Mouse (Mus musculus) adipose tissue, adult 10 weeks (tissue): ENCODE data around the gene Stk11. TPM values are rescaled to one million over a fixed set of nuclear protein-coding genes. Genes with fewer than 3 reads are reported as not detected.

Source experiments
- polyA plus RNA-seq: library from polyadenylated mRNA; stranded (reverse); fragments of 350-450 nt; fragmentation: Illumina TruSeq; extraction: RNeasy Lipid Tissue Mini Kit (QIAGEN cat#74804); gene quantifications from one replicate; pipeline ENCODE4 v1.2.3, GENCODE M21; 2014; ENCODE audit warnings: low read depth, low replicate concordance

Gene Stk11
- 82.1 TPM for polyA plus RNA-seq

DNA sequence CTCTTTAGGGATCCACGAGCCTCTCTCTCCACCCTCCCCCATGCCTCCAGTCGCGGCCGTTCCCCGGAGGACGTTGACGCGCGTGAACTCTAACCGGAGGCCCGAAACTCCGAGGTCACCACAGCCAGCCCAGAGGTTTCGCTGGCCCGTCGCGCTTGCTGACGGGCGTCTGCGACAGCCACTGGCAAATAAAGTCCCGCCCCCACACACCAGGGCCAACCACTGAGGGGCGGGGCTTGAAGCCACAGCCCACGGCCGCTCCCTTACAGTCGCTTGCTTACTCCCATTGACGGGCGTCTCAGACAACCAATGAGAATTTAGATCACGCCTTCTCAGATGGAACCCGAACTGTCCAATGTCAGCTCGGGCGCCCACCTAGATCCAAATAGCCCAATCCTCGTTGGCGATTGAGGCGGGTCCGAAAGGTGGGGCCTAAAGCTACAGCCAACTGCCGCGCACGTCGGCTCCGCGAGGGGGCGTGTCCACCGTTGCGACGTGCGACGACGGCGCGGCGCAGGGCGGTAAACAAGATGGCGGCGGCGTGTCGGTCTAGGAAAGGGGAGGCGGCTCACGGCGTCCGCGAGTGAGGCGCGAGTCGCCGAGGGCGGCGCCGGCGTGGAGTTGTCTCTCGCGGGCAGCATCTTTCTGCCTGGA is at the start of gene Stk11:
Stk11 (plus strand) TSS at position 514 of the 654 bp plus-strand sequence.

GRCm38 (mm10) chr10:80105460-80105859 is 10.1 kb upstream of the Stk11 start, which contains the start of gene Sbno2:
Gene Sbno2 (minus strand): TSS chr10:80105571.

GRCm38 (mm10) chr10:80138553-80139438 is 23.2 kb downstream of the Stk11 start, which contains the start of gene Atp5d:
Gene Atp5d (plus strand): TSS chr10:80138632.

DNA sequence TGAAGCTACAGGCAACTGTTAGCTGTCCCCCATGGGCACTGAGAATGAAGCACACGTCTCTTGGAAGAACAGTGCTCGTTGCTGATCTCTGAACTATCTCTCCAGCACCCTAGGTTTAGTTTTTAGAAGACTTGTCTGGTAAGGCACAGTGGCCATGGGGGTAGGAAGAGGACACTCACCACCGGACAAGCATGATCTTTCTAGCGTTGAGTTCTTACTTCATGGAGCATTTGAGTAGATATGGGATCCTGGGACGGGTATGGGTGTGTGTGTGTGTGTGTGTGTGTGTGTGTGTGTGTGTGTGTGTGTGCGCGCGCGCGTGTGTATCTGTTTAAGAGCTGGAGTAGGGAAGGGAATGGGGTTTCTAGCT is 25.0 kb downstream of the Stk11 start, which contains the start of gene Cbarp:
Cbarp (minus strand) TSS at position 170 of the 370 bp plus-strand sequence.

GRCm38 (mm10) chr10:80147719-80148601 is 32.4 kb downstream of the Stk11 start, which contains the start of gene Midn:
Gene Midn (plus strand): TSS chr10:80148272.

GRCm38 (mm10) chr10:80165392-80166128 is 50.0 kb downstream of the Stk11 start, which contains the start of gene Cirbp:
Gene Cirbp (plus strand): TSS chr10:80165985.

DNA sequence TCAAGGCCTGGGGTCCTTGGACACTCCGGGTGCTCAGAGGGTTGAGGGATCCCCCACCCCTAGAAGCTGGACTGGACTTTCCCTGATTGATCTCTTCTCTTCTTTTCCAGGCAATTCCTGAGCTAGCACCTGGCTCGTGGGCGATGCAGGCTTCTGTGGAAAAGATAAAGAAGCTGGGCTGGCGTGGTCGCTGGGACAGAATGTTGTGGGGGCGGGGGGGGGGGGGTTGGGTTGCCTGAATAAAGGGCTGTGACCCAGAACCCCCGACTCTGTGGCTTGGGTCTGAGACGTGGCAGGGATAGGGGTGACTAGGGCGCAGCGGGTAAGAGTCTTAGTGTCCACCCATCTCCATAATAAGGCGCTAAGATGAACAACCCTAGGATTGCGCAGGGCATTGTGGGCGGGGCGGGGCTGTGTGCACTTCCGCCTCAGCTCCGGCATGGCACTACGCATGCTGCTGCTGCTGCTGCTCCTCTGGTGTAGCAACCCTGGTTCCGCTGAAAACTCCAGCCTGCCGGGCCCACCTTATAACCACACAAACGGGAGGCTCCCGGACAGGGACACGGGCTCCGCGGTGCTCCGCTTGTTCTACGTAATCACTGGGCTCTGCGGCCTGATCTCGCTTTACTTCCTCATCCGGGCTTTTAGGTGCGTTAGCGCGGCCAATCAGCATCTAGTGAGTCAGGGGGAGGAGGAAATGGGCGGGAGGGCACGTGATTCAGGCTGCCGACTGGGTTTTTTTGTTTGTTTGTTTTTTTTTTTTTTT is 57.1 kb downstream of the Stk11 start, which contains the start of gene 1600002K03Rik:
1600002K03Rik (plus strand) TSS at position 418 of the 766 bp plus-strand sequence.

DNA sequence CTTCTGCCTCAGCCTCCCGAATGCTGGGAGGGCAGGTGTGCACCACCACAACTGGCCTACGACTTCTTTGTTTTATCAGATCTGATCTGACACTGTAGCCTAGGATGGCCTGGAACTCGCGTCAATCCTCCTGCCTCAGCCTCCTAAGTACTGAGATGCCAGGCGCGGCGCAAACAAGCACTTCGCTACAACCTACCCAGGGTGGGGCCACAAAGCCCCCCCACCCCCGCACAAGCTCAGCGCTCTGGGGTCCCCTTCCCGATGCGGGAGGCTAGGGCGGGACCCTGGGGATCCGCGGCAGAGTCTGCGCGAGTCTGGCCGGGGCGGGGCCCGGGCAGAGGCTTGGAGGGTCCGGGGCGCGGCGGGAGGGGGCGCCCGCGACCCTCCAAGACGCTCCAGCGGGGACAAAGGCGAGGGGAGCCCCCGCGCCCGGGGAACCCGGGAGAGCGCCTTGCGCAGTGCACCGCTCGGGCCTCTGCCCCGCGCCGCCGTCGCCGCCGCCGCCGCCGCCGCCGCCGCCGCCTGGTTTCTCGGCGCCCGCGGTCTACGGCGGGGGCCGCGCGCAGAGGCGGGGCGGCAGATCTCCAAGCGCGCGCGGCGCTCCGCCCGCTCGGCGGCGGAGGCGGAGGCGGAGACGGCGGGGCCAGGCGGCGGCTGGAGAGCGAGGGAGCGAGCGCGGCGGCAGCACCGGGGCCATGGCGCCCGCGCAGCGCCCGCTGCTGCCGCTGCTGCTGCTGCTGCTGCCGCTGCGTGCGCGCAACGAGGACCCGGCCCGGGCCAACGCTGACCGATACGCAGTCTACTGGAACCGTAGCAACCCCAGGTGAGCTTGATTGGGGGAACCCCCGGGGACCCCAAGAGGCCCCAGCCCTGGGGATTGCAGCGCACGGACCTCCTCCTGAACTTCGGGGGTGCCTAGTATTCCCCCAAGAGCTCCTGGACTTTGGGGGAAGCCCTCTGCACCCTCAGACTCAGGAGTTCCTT is 63.8 kb downstream of the Stk11 start, which contains the start of gene Efna2:
Efna2 (plus strand) TSS at position 415 of the 984 bp plus-strand sequence.

Other genes starting within 250 kb of the Stk11 start
- gene Prtn3, start 241.3 kb upstream of the Stk11 start, polyA plus RNA-seq, result 14.3 TPM
- gene Plppr3, start 241.2 kb upstream of the Stk11 start, polyA plus RNA-seq, result 7.2 TPM
- 0.67 TPM for gene Elane, start 229.6 kb upstream of the Stk11 start, polyA plus RNA-seq
- gene Cfd, start 224.9 kb upstream of the Stk11 start, polyA plus RNA-seq, result 6,422 TPM
- gene Med16, start 206.9 kb upstream of the Stk11 start, polyA plus RNA-seq, result 25.6 TPM
- gene Gm26602, start 204.9 kb upstream of the Stk11 start, polyA plus RNA-seq, result not detected
- 2.7 TPM for gene Kiss1r, start 198.8 kb upstream of the Stk11 start, polyA plus RNA-seq
- 81.2 TPM for gene R3hdm4, start 194.6 kb upstream of the Stk11 start, polyA plus RNA-seq
- 4.9 TPM for gene Arid3a, start 188.8 kb upstream of the Stk11 start, polyA plus RNA-seq
- 22.5 TPM for gene Wdr18, start 155.7 kb upstream of the Stk11 start, polyA plus RNA-seq
- gene Grin3b, start 145.1 kb upstream of the Stk11 start, polyA plus RNA-seq, result not detected
- gene Tmem259, start 131.5 kb upstream of the Stk11 start, polyA plus RNA-seq, result 86.6 TPM
- gene Cnn2, start 127.2 kb upstream of the Stk11 start, polyA plus RNA-seq, result 46.6 TPM
- gene Abca7, start 119.3 kb upstream of the Stk11 start, polyA plus RNA-seq, result 3.8 TPM
- 13.2 TPM for gene Arhgap45, start 99.2 kb upstream of the Stk11 start, polyA plus RNA-seq
- 65.7 TPM for gene Polr2e, start 76.0 kb upstream of the Stk11 start, polyA plus RNA-seq
- gene Gpx4, start 68.6 kb upstream of the Stk11 start, polyA plus RNA-seq, result 681 TPM
- gene Sbno2, start 10.2 kb upstream of the Stk11 start, polyA plus RNA-seq, result 17.9 TPM
- gene Atp5d, start 22.8 kb downstream of the Stk11 start, polyA plus RNA-seq, result 268 TPM
- 29.3 TPM for gene Cbarp, start 25.0 kb downstream of the Stk11 start, polyA plus RNA-seq
- gene Midn, start 32.5 kb downstream of the Stk11 start, polyA plus RNA-seq, result 28.1 TPM
- 219 TPM for gene Cirbp, start 50.2 kb downstream of the Stk11 start, polyA plus RNA-seq
- gene 1600002K03Rik, start 57.1 kb downstream of the Stk11 start, polyA plus RNA-seq, result 19.9 TPM
- gene Efna2, start 63.7 kb downstream of the Stk11 start, polyA plus RNA-seq, result 1.4 TPM
- gene Mum1, start 110.6 kb downstream of the Stk11 start, polyA plus RNA-seq, result 56.7 TPM
- 123 TPM for gene Ndufs7, start 133.3 kb downstream of the Stk11 start, polyA plus RNA-seq
- 196 TPM for gene Gamt, start 145.2 kb downstream of the Stk11 start, polyA plus RNA-seq
- 85.8 TPM for gene Dazap1, start 145.7 kb downstream of the Stk11 start, polyA plus RNA-seq
- gene Rps15, start 176.7 kb downstream of the Stk11 start, polyA plus RNA-seq, result 1,679 TPM
- gene Apc2, start 180.2 kb downstream of the Stk11 start, polyA plus RNA-seq, result 0.71 TPM
- gene 2310011J03Rik, start 204.7 kb downstream of the Stk11 start, polyA plus RNA-seq, result 32.7 TPM
- gene Pcsk4, start 213.7 kb downstream of the Stk11 start, polyA plus RNA-seq, result 5.3 TPM
- 55.6 TPM for gene Reep6, start 214.2 kb downstream of the Stk11 start, polyA plus RNA-seq
- 9.4 TPM for gene Adamtsl5, start 232.6 kb downstream of the Stk11 start, polyA plus RNA-seq
- gene Plk5, start 240.7 kb downstream of the Stk11 start, polyA plus RNA-seq, result 0.34 TPM